Mouse (Mus musculus) embryonic facial prominence, embryonic 11.5 days (tissue): Measurements from ENCODE around the gene Lgi4. TPM values are rescaled to one million over a fixed set of nuclear protein-coding genes. Genes with fewer than 3 reads are reported as not detected.

Source experiments
- ATAC-seq: fragments of 200-750 bp; cut with Nextera tagmentation; replicated peaks from 2 replicates; pipeline ENCODE4 v1.8.0; 2017; ENCODE audit warnings: low read depth; ENCODE audit not compliant: insufficient number of reproducible peaks, low FRiP score, low TSS enrichment
- DNase-seq: peaks from one replicate; pipeline ENCODE4 v3.0.0-alpha.2; 2015; ENCODE audit warnings: low spot score
- H3K27ac ChIP-seq: fragments of 300-500 bp; sonication (generic); replicated peaks from 2 replicates; pipeline ENCODE4 v1.5.1; 2014; ENCODE audit warnings: mild to moderate bottlenecking, low read depth, low read length, control low read depth
- H3K27me3 ChIP-seq: fragments of 300-500 bp; sonication (generic); 2 replicates; pipeline ENCODE4 v1.6.1; 2014; ENCODE audit warnings: mild to moderate bottlenecking, low read length, moderate library complexity, mixed read lengths; ENCODE audit not compliant: control insufficient read depth, insufficient read depth
- H3K36me3 ChIP-seq: fragments of 300-500 bp; sonication (generic); replicated peaks from 2 replicates; pipeline ENCODE4 v1.6.1; 2014; ENCODE audit warnings: low read depth, mild to moderate bottlenecking, low read length, moderate library complexity, mixed read lengths; ENCODE audit not compliant: control insufficient read depth, insufficient read depth
- H3K4me1 ChIP-seq: fragments of 300-500 bp; sonication (generic); 2 replicates; pipeline ENCODE4 v1.6.1; 2014; ENCODE audit warnings: low read length, mixed read lengths; ENCODE audit not compliant: control insufficient read depth, insufficient read depth
- H3K4me2 ChIP-seq: fragments of 300-500 bp; sonication (generic); 2 replicates; pipeline ENCODE4 v1.6.1; 2014; ENCODE audit warnings: low read depth, mild to moderate bottlenecking, control low read depth, low read length, moderate library complexity
- H3K4me3 ChIP-seq: fragments of 300-500 bp; sonication (generic); 2 replicates; pipeline ENCODE4 v1.5.1; 2014; ENCODE audit warnings: low read depth, low read length, control low read depth
- H3K9ac ChIP-seq: fragments of 300-500 bp; sonication (generic); replicated peaks from 2 replicates; pipeline ENCODE4 v1.6.1; 2014; ENCODE audit warnings: mild to moderate bottlenecking, control low read depth, low read length
- H3K9me3 ChIP-seq: fragments of 300-500 bp; sonication (generic); replicated peaks from 2 replicates; pipeline ENCODE4 v1.6.1; 2016; ENCODE audit warnings: mild to moderate bottlenecking, low read length, inconsistent platforms, mixed read lengths; ENCODE audit not compliant: control insufficient read depth
- WGBS: fragments of 180-500 bp; shearing (Covaris S2); extraction: QIAGEN DNeasy Blood & Tissue Kit; methylation state at CpG from one replicate; pipeline ENCODE4 v1.1.7; 2014; 5-methylcytosine and 5-hydroxymethylcytosine counted together
- polyA plus RNA-seq: library from polyadenylated mRNA; unstranded; fragments of >200 nt; fragmentation: Nextera tagmentation; extraction: Ambion mirVana; gene quantifications from 2 replicates; pipeline ENCODE4 v1.2.1, GENCODE M21; 2014

Gene Lgi4
- polyA plus RNA-seq, 1 experiment from 2014 or later, result 1.2 TPM

- ATAC-seq, result no peak
- no peak for DNase-seq
- Histone ChIP-seq H3K4me3 (no peak overlapping the region), H3K4me2 (no peak overlapping the region), H3K27ac (no peak overlapping the region), H3K36me3 (no peaks in the 10 kb centered on the region), H3K9ac (no peak overlapping the region), H3K9me3 (no peaks in the 10 kb centered on the region), H3K27me3 (peaks cover 47% of the 10 kb centered on the region), H3K4me1 (peaks cover 17% of the 10 kb centered on the region)
- 24% methylated on average over 10 of the region's 10 CpGs for WGBS
Observed at GRCm38 (mm10) chr7:31053882-31054447, 5.2 kb upstream of the Lgi4 start.

- H3K4me3 ChIP-seq, result no peak overlapping the region
- H3K4me1 ChIP-seq, result peaks cover 17% of the 10 kb centered on the region
- no peaks in the 10 kb centered on the region for H3K9me3 ChIP-seq
- WGBS, result 49% methylated on average over 11 of the region's 11 CpGs
- ATAC-seq (no peak), DNase-seq (no peak)
- H3K27ac ChIP-seq, result no peak overlapping the region
- H3K36me3 ChIP-seq, result no peaks in the 10 kb centered on the region
- peaks cover 42% of the 10 kb centered on the region for H3K27me3 ChIP-seq
- no peak overlapping the region for H3K9ac ChIP-seq
- H3K4me2 ChIP-seq, result no peak overlapping the region
Observed at GRCm38 (mm10) chr7:31054661-31055320, 4.4 kb upstream of the Lgi4 start.

- Histone ChIP-seq H3K27ac (no peak overlapping the region), H3K9ac (0 out of 2 replicates have a peak overlapping the region, but pooled peaks have one; percentile 15), H3K27me3 (peaks cover 38% of the 10 kb centered on the region), H3K4me3 (no peak overlapping the region), H3K4me1 (peaks cover 17% of the 10 kb centered on the region), H3K4me2 (0 out of 2 replicates have a peak overlapping the region, but pooled peaks have one; percentile 4), H3K9me3 (no peaks in the 10 kb centered on the region), H3K36me3 (no peaks in the 10 kb centered on the region)
- DNase-seq, result peak; percentile 54
- whole genome bisulfite sequencing, result 3% methylated on average over 10 of the region's 10 CpGs
- peak; percentile 41; the same call in 1 of the 2 replicates for ATAC-seq
Observed at GRCm38 (mm10) chr7:31055354-31055824, 3.8 kb upstream of the Lgi4 start.

GRCm38 (mm10) chr7:31055883-31056282 is 3.3 kb upstream of the Lgi4 start:
- H3K9me3 ChIP-seq, result no peaks in the 10 kb centered on the region
- peaks cover 14% of the 10 kb centered on the region for H3K4me1 ChIP-seq
- no peak overlapping the region for H3K4me3 ChIP-seq
- H3K4me2 ChIP-seq, result no peak overlapping the region
- peaks cover 33% of the 10 kb centered on the region for H3K27me3 ChIP-seq
- 8% methylated on average over 3 of the region's 4 CpGs for WGBS
- H3K27ac ChIP-seq, result no peak overlapping the region
- H3K9ac ChIP-seq, result no peak overlapping the region
- DNase-seq, result no peak
- H3K36me3 ChIP-seq, result no peaks in the 10 kb centered on the region
- no peak for ATAC-seq

GRCm38 (mm10) chr7:31056448-31056847 is 2.7 kb upstream of the Lgi4 start:
- peaks cover 10% of the 10 kb centered on the region for H3K4me1 ChIP-seq
- no peaks in the 10 kb centered on the region for H3K36me3 ChIP-seq
- H3K4me2 ChIP-seq, result no peak overlapping the region
- WGBS, result 76% methylated on average over 7 of the region's 7 CpGs
- DNase-seq (no peak), ATAC-seq (no peak)
- H3K9me3 ChIP-seq, result no peaks in the 10 kb centered on the region
- no peak overlapping the region for H3K27ac ChIP-seq
- H3K9ac ChIP-seq, result no peak overlapping the region
- H3K27me3 ChIP-seq, result peaks cover 27% of the 10 kb centered on the region
- H3K4me3 ChIP-seq, result no peak overlapping the region

- no peak within 1 kb of the TSS for H3K4me2 ChIP-seq
- 68% methylated on average over 2 of the region's 2 CpGs for WGBS
- H3K9me3 ChIP-seq, result no peaks in the 10 kb centered on the region
- peaks cover 8% of the 10 kb centered on the region; the same call in 1 of the 2 replicates for H3K4me1 ChIP-seq
- ATAC-seq (no peak), DNase-seq (no peak)
- no peak within 1 kb of the TSS for H3K27ac ChIP-seq
- no peak within 1 kb of the TSS for H3K4me3 ChIP-seq
- no peaks in the 10 kb centered on the region for H3K36me3 ChIP-seq
- peaks cover 21% of the 10 kb centered on the region for H3K27me3 ChIP-seq
- H3K9ac ChIP-seq, result no peak within 1 kb of the TSS
Observed at GRCm38 (mm10) chr7:31057071-31057470, 2.1 kb upstream of the Lgi4 start, which contains the start of gene Fxyd1. Gene Fxyd1, minus strand, starts transcription at chr7:31057199.

- DNase-seq (no peak), ATAC-seq (no peak)
- peaks cover 8% of the 10 kb centered on the region; the same call in 1 of the 2 replicates for H3K4me1 ChIP-seq
- 66% methylated on average over 5 of the region's 5 CpGs for WGBS
- no peak overlapping the region for H3K4me3 ChIP-seq
- no peaks in the 10 kb centered on the region for H3K9me3 ChIP-seq
- H3K4me2 ChIP-seq, result no peak overlapping the region
- H3K36me3 ChIP-seq, result no peaks in the 10 kb centered on the region
- H3K27me3 ChIP-seq, result peaks cover 15% of the 10 kb centered on the region
- no peak overlapping the region for H3K27ac ChIP-seq
- no peak overlapping the region for H3K9ac ChIP-seq
Observed at GRCm38 (mm10) chr7:31057730-31058129, 1.4 kb upstream of the Lgi4 start.

GRCm38 (mm10) chr7:31058211-31058610 is 931 bp upstream of the Lgi4 start:
- DNase-seq (no peak), ATAC-seq (no peak)
- H3K4me1 ChIP-seq, result peaks cover 8% of the 10 kb centered on the region; the same call in 1 of the 2 replicates
- no peaks in the 10 kb centered on the region for H3K9me3 ChIP-seq
- 82% methylated on average over 6 of the region's 6 CpGs for WGBS
- H3K4me3 ChIP-seq, result no peak overlapping the region
- H3K27me3 ChIP-seq, result peaks cover 10% of the 10 kb centered on the region; the same call in 1 of the 2 replicates
- no peak overlapping the region for H3K9ac ChIP-seq
- H3K27ac ChIP-seq, result no peak overlapping the region
- no peaks in the 10 kb centered on the region for H3K36me3 ChIP-seq
- no peak overlapping the region for H3K4me2 ChIP-seq
